Mouse (Mus musculus) left cerebral cortex, postnatal 10 days (tissue): ENCODE data around the gene Ppm1b. TPM values are rescaled to one million over a fixed set of nuclear protein-coding genes. Genes with fewer than 3 reads are reported as not detected.

Experiments
- DNase-seq, 2 experiments: peaks; one replicate each; pipeline ENCODE4 v3.0.0; 2021 to 2022; ENCODE audit warnings: low spot score in 2 of 2, mixed read lengths in 1 of 2; ENCODE audit errors: extremely low spot score in 1 of 2
- intact Hi-C: fragments of 180-260 bp; cut with DNase I; formaldehyde crosslinking; loops from one replicate; pipeline ENCODE4 v1.15.1; 2025
- total RNA-seq, 2 experiments: library from RNA; stranded (reverse); gene quantifications; 2 replicates each; pipeline ENCODE4 v1.2.3; 2021

The Ppm1b gene
- total RNA-seq, 2 experiments from 2014 or later = 102 to 106 TPM

DNA sequence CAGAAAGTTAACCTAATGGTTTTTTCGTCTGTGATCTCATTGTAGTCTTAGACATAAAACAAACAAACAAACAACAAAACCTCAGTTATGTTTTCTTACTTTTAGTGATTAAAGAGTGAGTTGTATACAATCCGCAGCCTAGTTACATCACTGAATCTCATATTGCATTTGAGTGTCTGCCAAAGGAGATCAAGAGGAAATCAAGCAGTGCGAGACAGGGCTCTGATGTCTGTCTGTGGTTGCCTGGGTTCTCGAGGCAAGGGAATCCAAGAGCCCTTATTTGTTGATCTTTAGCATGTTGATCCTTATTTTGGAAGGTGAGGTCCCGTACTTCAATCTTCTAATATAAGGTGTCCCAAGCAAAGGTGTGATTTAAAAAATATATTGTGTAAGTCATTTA lies 1.7 kb upstream of the Ppm1b start:
- intact Hi-C loops = no loop called here
- DNase-seq = no peak

DNA sequence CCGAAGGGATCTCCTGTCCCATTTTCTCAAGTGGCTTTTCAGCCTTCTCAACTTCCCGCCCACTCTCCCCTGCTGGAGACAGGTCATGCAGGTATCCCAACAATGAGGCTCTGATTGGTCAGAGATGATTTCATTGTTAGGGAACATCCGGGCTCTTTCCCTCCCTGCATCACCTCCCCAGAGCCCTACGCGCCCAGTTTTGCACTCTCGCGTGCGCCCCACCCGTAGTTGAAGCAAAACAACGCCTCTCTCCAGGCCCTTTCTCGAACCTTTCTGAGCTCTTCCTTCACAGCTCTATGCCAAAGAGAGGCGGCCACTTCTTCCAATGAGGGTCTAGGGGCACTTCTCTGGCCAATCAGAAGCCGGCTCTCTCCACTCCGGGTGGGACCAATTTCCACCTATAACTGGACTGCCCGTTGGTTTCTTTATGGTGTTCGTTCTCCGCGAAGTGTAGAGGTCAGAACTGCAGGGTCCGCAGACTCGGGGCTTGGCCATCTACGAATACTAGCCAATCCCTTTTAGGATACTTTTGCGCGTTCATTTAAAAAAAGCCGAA lies 468 bp downstream of the Ppm1b start:
- intact Hi-C loops = no loop called here
- DNase-seq = peak; percentile 91 to 92

DNA sequence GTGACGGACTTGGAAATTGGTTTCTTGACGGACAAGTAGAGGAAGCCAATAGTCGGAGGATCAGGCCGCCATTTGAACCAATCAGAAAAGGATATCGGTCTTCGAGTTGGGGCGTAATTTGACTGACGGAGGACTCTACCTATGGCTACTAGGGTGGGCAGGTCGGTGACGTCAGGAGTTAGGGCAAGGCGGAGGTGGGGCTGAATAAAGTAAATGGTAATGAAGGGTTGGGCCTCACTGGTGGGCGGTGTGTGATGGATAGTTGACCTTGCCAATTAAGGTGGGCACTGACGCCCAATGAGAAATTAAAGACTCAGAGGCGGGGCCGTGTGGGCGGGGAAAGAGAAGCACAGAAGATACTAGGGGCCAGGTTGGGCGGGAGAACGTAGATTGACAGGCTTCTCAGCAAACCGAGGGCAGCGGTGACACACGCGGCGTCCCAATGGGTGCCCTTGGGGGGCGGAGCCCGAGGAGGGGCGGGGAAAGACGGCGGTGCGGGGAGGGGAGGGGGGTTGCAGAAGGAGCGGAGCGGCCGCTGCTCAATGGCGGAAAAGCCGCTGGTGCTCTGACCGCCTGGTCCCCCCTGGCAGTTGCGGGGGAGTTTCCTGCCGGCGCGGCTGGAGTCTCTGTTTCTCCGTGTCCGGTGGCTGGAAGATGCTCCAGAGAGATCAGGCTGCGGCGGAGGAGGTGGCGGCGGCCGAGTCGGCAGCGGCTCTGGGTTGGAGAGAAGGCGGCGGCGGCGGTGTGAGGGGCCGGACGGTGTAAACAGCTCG lies 1.1 kb downstream of the Ppm1b start:
- intact Hi-C loops = no loop called here
- DNase-seq = peak; percentile 100

DNA sequence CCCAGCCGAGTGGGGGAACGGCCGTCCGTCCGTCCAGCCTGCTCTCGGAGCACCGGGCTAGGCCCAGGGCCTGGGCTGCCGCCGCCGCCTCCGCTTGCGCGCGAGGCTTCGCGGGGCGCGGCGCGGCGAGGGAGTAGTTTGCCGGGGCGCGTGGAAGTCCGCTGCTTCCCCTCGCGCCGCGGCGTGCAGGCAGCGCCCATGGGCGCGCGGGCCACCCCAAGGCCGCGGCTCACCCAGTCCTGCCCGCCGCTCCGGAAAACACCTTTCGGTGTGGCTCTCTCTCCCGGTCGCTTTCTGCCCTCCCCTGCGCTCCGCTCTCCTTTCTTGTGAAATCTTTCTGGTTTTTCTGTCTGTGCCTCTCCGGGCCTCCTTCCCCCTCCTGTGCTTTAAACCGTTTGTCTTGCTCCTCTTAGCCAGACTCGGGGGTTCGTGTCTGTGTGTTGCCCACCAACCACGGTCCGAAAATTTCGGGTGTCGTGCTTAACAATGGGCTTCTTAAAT lies 1.9 kb downstream of the Ppm1b start:
- intact Hi-C loops = no loop called here
- no peak for DNase-seq

DNA sequence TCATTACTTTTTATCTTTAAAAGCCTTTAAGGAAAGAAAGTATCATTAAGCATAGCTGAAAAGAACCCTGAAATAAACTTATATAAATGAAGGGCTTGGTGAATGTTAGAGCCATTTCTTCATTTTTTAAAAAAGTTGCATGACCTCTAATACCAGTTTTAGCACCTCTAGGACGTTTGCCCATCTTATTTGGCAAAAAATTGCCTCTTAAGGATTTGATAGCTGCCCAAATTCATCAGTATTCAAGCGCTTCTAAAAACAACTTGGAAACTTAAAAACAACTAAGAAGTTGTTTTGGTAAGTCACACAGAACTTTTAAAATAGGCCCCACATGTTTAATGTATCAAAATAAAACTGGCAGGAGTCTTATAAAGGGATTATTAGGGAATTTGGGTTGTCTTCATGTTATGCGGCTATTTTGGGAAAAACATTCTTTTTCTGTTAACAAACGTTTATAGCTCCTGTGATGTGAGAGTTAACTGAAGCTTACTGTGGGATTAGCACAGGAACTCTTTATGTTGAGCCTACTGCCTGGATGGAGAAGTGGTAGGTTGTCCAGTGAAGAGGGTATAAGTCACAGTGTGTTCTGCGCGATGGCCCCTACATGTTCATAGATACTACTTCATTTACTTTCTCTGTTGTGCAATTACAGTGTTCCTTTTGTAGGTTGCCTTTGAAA lies 2.6 kb downstream of the Ppm1b start:
- DNase-seq = no peak
- intact Hi-C loops = no loop called here

DNA sequence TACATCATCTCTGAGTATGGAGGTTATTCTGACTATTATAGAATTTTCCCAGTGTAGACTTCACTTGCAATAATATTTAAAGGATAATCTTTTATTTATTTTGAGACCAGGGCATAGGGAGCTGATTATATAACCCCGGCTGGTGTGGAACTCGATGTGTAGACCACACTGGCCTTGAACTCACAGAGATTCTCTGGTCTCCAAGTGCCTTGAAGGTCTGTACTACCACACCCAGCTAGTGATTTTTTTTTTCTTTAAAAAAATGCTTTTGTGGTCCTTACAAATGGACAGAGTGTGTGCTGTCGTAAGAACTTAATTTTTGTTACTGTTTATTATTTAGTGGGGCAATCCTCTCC lies 3.1 kb downstream of the Ppm1b start:
- DNase-seq = no peak
- intact Hi-C loops = loop anchor here (10.0 kb wide), 1 partner anchor 55 kb away; no protein-coding TSS in a partner anchor

DNA sequence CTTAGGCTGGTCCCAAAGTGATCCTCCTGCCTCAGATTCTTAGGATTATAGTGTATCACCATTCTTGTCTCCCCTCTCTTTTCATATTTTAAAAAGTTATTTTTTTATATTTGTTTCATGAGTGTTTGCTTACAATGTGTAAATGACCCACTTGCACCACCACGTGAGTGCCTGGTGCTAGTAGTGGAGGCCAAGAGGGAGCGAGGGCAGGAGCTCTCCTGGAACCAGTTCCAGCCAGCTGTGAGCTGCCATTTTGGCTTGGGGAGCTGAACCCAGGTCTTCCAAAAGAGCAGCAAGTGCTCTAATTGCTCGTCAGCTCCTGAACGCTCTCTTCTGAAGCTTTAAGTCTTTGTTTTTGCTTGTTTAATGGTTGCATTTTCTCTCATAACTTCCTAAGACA lies 3.6 kb downstream of the Ppm1b start:
- intact Hi-C loops = loop anchor here (10.0 kb wide), 1 partner anchor 55 kb away; no protein-coding TSS in a partner anchor
- DNase-seq = no peak

DNA sequence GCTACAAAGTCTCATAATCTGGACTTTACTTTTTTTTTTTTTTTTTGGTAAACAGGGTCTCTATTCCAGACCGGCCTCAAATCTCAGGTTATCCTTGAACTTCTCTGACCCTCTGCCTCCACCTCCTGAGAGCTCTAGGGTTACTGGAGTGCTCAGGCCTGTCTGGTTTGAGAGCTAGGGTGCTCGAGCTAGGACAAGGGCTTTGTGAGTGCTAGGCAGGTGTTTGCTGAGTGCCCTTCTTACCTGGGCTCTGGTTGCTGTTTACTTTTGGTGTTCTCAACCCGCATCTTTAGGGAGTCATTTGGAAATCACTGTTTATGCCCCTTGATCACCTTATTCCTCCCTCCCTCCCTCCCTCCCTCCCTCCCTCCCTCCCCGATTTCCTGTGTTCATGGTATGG lies 5.5 kb downstream of the Ppm1b start:
- no peak for DNase-seq
- intact Hi-C loops = loop anchor here (10.0 kb wide), 1 partner anchor 53 kb away; no protein-coding TSS in a partner anchor

DNA sequence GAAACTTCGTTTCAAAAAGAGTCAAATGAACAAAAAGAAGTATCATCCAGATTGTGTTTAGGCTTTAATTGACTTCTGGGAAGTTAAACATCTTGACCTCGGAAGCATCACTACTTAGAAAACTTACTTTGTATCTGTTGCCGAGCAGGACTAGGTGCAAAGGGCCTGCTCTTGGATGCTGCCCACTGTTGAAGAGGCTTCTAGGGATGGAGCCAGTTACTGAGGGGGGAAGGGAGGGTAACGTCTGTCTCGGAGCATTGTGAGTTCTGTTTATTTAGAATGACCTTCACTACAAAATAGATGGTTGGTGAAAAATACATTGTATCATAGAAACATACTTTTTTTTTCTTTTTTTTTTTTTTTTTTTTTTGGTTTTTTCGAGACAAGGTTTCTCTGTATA lies 7.1 kb downstream of the Ppm1b start:
- intact Hi-C loops = loop anchor here (10.0 kb wide), 1 partner anchor 51 kb away; no protein-coding TSS in a partner anchor
- no peak for DNase-seq

DNA sequence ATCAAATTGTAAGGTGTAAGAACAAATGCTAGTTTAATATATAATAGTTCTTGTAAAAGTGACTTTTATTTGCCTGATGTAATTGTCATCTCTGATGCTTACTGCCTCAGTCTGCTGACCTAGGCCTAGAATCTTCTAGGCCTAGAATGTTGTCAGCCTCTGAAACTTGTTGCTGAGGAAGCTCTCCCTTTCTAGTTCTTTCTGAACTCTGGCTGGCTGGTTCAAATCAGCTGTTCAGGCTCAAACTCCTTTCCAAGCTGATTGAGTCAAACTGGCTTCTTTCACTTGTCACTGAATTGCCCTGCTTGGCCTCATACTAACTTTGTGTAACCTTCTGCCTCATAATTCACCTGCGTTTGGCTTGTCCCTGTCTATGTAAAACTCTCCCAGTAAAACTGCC lies 9.7 kb downstream of the Ppm1b start:
- no peak for DNase-seq
- intact Hi-C loops = loop anchor here (10.0 kb wide), 1 partner anchor 49 kb away; no protein-coding TSS in a partner anchor

DNA sequence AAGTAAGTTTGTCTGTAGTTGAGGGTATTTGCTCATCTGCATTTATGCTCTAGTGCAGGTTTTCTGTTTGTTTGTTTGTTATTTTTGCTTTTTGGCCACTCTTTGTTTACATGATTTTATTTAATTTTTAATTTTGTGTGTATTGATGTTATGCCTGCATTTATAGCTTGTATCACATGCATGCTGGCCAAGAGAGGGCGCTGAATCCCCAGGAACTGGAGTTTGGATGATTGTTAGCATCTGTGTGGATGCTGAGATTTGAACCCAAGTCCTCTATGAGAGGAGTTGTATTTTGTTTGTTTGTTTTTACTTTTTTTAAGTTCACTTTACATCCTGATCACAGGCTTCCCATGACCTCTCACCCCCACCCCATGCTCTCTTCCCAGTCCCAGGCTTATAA lies 10.5 kb downstream of the Ppm1b start:
- intact Hi-C loops = loop anchor here (10.0 kb wide), 1 partner anchor 48 kb away; no protein-coding TSS in a partner anchor
- DNase-seq = no peak

DNA sequence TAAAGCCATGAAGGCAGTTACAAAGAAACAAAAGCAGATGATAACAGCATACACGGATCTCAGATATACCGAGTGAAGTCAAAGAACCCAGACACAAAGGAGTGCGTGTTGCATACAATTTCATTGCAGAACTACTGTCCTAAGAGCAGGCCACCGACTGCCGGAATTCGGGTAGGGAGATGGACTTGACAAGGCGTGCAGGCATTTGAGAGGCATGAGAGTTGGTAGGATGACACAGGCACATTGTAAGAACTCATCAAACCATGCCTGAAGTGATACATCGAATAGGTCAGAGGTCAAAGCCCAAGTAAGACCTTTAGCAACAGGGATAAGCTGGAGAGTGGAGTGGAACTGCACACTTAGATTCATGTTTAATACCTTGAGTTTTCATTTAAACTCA lies 13.4 kb downstream of the Ppm1b start:
- no peak for DNase-seq
- intact Hi-C loops = loop anchor here (10.0 kb wide), 1 partner anchor 45 kb away; no protein-coding TSS in a partner anchor

DNA sequence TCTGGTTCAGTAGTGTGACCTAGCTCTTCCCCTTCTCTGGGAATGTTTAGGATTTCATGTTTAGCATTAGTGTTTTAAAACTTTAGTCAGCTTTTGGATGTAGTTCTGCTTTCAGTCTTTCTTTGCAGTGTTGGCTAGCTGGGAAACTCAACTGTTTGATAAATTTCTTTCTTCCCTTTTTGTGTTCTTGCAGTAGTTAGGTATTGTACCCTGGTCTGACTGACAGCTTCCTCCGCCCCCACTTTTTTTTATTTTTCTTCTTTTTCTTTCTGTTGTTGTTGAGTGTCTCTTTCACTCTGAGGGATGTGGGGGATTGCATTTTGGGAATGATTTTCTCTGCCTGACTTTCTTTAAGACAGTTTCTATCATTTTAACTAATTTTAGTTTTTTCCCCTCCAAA lies 25.2 kb downstream of the Ppm1b start:
- no peak for DNase-seq
- intact Hi-C loops = no loop called here

DNA sequence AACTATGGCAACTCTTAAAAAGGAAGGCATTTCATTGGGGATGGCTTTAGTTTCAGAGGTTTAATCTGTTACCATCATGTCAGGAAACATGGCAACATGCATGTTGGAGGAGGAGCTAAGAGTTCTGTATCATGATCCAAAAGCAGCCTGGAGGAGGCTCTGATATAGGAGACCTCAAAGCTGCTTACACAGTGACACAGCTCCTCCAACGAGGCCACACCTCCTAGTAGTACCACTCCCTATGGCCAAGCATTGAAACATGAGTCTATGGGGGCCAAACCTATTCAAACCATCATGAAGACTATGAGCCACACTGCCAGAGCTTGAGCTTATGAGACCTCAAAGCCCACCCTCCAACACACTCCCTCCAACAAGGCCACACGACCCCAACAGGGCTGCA lies 26.2 kb downstream of the Ppm1b start:
- DNase-seq = no peak
- intact Hi-C loops = no loop called here

DNA sequence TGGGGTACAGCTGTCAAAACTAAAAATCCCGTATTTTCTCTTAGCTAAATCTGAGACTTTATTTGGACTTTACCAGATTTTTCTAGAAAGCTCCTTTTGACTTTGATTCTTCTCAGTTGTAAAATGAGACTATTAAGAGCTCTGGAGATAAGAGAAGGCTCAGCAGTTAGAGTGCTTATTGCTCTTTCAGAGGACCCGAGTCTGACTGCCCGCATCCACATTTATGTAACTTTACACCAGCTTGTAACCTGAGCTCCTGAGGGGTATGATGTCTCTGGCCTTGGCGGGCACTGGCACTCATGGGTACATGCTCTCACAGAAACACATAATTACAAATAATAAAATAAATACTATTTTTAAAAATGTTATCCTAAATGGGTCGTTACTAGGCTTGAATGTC lies 29.8 kb downstream of the Ppm1b start:
- intact Hi-C loops = no loop called here
- DNase-seq = no peak

DNA sequence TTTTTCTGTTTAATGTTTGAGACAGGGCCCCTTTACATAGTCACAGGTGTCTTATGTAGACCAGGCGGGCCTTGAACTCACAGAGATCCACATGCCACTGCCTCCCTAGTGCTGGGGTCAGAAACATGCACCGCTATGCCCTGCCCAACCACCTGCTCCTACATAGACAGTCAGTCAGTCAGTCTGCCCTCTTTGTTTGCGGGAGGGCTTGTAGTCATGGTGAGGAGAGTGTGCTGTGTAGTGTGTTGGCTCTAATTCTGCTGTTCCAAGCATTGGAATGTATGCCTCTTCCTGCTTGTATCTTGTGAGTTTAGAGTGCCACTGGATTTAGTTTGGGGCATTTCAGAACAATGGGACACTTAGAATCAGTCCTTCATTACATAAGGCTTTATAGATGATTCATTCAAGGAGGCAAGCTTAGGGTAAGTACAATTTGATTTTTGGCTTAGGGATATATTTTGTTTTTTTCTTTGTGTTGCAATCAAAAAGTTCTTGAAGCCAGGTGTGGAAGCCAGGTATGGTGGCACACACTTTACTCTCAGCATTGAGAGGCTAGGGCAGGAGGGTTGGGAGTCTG lies 31.4 kb downstream of the Ppm1b start:
- intact Hi-C loops = no loop called here
- no peak for DNase-seq

DNA sequence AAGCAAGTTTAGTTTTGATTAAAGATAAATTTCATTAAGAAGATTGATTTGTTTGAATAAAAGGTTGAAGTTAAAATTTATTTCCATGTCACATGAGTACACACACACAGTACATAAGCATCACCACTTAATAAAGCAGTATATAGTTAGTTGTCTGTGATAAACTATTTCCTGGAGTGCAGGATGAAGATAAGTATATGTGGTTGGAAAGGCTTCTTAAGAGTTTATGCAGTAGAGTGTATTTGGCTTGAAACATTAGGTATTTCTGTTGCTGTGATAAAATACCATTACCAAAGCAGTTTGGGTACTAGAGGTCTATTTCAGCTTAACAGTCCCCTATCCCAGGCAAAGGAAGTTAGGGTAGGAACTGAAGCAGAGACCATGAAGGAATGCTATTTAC lies 32.0 kb downstream of the Ppm1b start:
- DNase-seq = no peak
- intact Hi-C loops = no loop called here

DNA sequence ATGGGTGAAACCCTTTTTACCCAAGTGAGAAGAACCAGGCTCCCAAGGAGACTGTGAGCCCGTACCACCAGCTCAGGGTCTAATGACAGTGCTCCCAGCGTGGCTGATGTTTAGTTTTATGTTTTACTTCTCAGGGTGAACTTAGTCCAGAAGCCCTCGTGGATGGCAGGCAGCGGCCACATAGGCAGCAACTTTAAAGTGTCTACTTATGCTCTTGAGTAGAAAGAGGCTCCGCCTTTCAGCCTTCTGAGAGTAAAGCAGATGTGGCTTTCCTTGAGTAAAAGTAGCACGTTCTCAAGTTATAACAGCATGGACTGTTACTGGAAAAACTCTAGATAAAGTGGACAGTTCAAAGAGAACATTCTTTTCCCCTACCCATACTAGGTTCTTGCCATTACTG lies 39.3 kb downstream of the Ppm1b start:
- intact Hi-C loops = no loop called here
- DNase-seq = no peak

DNA sequence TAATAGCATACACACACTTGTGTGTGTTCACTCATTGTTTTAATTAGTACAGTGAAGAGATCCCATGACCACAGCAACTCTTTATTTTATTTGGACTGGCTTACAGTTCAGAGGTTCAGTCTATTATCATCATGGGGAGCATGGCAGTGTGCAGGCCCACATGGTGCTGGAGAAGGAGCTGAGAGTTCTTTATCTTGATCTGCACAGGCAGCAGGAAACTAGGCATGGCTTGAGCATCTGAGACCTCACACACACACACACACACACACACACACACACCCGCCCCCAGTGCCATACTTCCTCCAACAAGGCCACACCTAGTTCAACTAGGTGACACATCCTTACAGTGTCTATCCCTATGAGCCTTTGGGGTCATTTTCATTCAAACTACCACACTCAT lies 41.1 kb downstream of the Ppm1b start:
- DNase-seq = no peak
- intact Hi-C loops = no loop called here
